ENCODE assay signal across 26 mouse cellular contexts in the genomic region with DNA sequence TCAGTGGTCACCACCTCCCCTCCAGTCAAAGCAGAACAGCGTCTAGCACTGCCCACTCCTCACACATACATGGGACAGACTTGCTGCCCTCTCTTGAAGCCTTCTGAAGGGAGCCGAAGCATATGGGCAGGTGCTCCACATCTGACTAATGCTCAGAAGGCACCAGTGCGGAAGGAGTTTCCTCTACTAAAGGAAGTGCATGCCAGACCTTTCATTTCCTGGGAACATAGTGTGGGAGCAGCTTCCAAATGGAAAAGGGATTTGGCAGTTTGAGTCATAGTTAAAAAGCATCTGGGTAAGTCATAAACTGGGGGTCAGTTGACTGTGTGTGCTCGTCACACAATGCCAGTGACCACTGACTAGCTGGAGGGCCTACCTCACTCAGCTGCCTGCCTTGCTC.
DNase-seq lines count a peak whose midpoint lies in the region; ATAC-seq and TF ChIP-seq lines count a peak whose summit lies in the region.
"Had no signal": no experiment of that assay in that cellular context is flagged by ENCODE, and none has a peak within 500 bp of the region (broad histone marks: within the 10 kb centered on the region; RNA-seq: fewer than 3 reads in every experiment).

No protein-coding gene starts in this region.

- no peaks in the 10 kb centered on the region for H3K9me3 ChIP-seq in kidney, embryonic 14.5 days (ENCODE audit: control insufficient read depth, low read length)
- H3K9me3 ChIP-seq: forebrain, embryonic 10.5 days; limb, embryonic 15.5 days; lung, embryonic 15.5 days; midbrain, embryonic 12.5 days; neural tube, embryonic 15.5 days had no signal

- 44% methylated on average over 4 of the region's 4 CpGs for WGBS in kidney, adult 2 months
- 61% methylated on average over 4 of the region's 4 CpGs for WGBS in kidney, embryonic 14.5 days

- DNase-seq in heart, adult 18-20 months = peak; percentile 40 to 66
- no peak for DNase-seq in heart, postnatal 14 days
- peak; percentile 32 for DNase-seq in kidney, adult 2 months
- DNase-seq in lung, postnatal 36 days = peak; percentile 15
- DNase-seq in lung, adult 18-20 months = no peak
- no peak for DNase-seq in thymus, postnatal 10 days (ENCODE audit: low spot score in 2 of 2)
- DNase-seq: adrenal gland, postnatal 36 days; cerebellum, adult 11-12 months; cerebellum, postnatal 14 days; gastrocnemius, postnatal 36 days; kidney, adult 18-20 months; kidney, postnatal 4 days; left cerebral cortex, postnatal 4 days; thymus, adult 2 months had no signal

- H3K4me3 ChIP-seq in kidney, adult 2 months (ENCODE audit: insufficient read depth, low read depth, low read length) = no peak overlapping the region
- H3K4me3 ChIP-seq in kidney, embryonic 14.5 days (ENCODE audit: low read length) = no peak overlapping the region
- H3K4me3 ChIP-seq: forebrain, embryonic 10.5 days; left cerebral cortex, adult 2 months; limb, embryonic 15.5 days; lung, embryonic 15.5 days; midbrain, embryonic 12.5 days; neural tube, embryonic 15.5 days had no signal

- no peak overlapping the region for H3K9ac ChIP-seq in kidney, embryonic 14.5 days (ENCODE audit: low read depth, low read length)
- H3K9ac ChIP-seq: hindbrain, embryonic 14.5 days; limb, embryonic 15.5 days; liver, embryonic 14.5 days; lung, embryonic 15.5 days; midbrain, embryonic 12.5 days; neural tube, embryonic 15.5 days had no signal

- no peak overlapping the region for H3K4me2 ChIP-seq in kidney, embryonic 14.5 days (replicated peaks; ENCODE audit: low read depth, low read length)
- H3K4me2 ChIP-seq: hindbrain, embryonic 14.5 days; limb, embryonic 15.5 days; lung, embryonic 15.5 days; midbrain, embryonic 12.5 days; neural tube, embryonic 15.5 days had no signal

- H3K27ac ChIP-seq in kidney, adult 2 months (ENCODE audit: insufficient read depth, low read depth, low read length) = no peak overlapping the region
- H3K27ac ChIP-seq in kidney, embryonic 14.5 days (ENCODE audit: low read depth, low read length) = no peak overlapping the region
- H3K27ac ChIP-seq: forebrain, embryonic 10.5 days; hindbrain, embryonic 14.5 days; left cerebral cortex, adult 2 months; limb, embryonic 15.5 days; liver, embryonic 14.5 days; lung, embryonic 15.5 days; midbrain, embryonic 12.5 days; neural tube, embryonic 15.5 days; stomach, postnatal 0 days had no signal

- no peaks in the 10 kb centered on the region for H3K36me3 ChIP-seq in kidney, adult 2 months (ENCODE audit: control insufficient read depth, insufficient read depth, low read length)
- H3K36me3 ChIP-seq in kidney, embryonic 14.5 days (ENCODE audit: control insufficient read depth, insufficient read depth, low read length) = no peaks in the 10 kb centered on the region
- H3K36me3 ChIP-seq: forebrain, embryonic 10.5 days; limb, embryonic 15.5 days; lung, embryonic 15.5 days; midbrain, embryonic 12.5 days; neural tube, embryonic 15.5 days had no signal

- no peak for ATAC-seq in kidney, embryonic 14.5 days (ENCODE audit: low FRiP score, low TSS enrichment)
- ATAC-seq: forebrain, embryonic 16.5 days; inflammation-experienced regulatory T-cells, adult 6 months had no signal

- no peak for TF ChIP-seq POLR2A in kidney, adult 2 months (IDR thresholded peaks at IDR 0.05; ENCODE audit: low read depth, low read length)

- no peak for TF ChIP-seq CTCF in kidney, adult 2 months (conservative IDR thresholded peaks at IDR 0.05; ENCODE audit: insufficient read depth, insufficient read length, low read depth, low read length)

- intact Hi-C loops in heart, postnatal 14 days (cut with DNase I) = no loop called here

- H3K4me1 ChIP-seq in kidney, adult 2 months (ENCODE audit: control insufficient read depth, insufficient read depth, low read length) = peaks cover 10% of the 10 kb centered on the region; the same call in 1 of the 2 replicates
- no peaks in the 10 kb centered on the region for H3K4me1 ChIP-seq in kidney, embryonic 14.5 days (ENCODE audit: control insufficient read depth, insufficient read depth, low read length)
- H3K4me1 ChIP-seq: lung, embryonic 15.5 days; midbrain, embryonic 12.5 days; neural tube, embryonic 15.5 days had no signal

- H3K27me3 ChIP-seq in kidney, adult 2 months (replicated peaks; ENCODE audit: control insufficient read depth, insufficient read depth, low read length) = no peaks in the 10 kb centered on the region
- H3K27me3 ChIP-seq in kidney, embryonic 14.5 days (ENCODE audit: control insufficient read depth, insufficient read depth, low read length) = no peaks in the 10 kb centered on the region
- H3K27me3 ChIP-seq: limb, embryonic 15.5 days; lung, embryonic 15.5 days; midbrain, embryonic 12.5 days; neural tube, embryonic 15.5 days had no signal

Comparison
In these comparisons a context has a peak if more than half of its experiments do, and no peak if none do; other contexts are left out.
1. DNase-seq: peak in heart, adult 18-20 months (2 of 2), kidney, adult 2 months (single experiment) and lung, postnatal 36 days (single experiment); none in heart, postnatal 14 days (0 of 2), lung, adult 18-20 months (0 of 2) and thymus, postnatal 10 days (0 of 2).